Mouse (Mus musculus) kidney, adult 2 months (tissue): Measurements from ENCODE around the gene Hes5.

Experiments used
- CTCF ChIP-seq: fragments of 200-500 bp; conservative IDR thresholded peaks from 2 replicates; pipeline ENCODE4 v1.5.1; 2011; ENCODE audit warnings: low read depth, mild to moderate bottlenecking, control low read depth, low read length, moderate library complexity, mixed read lengths; ENCODE audit not compliant: insufficient read depth, insufficient read length
- POLR2A ChIP-seq: fragments of 200-500 bp; IDR thresholded peaks from one replicate; pipeline ENCODE4 v1.6.1; 2011; ENCODE audit warnings: low read depth, low read length, control low read depth

DNA sequence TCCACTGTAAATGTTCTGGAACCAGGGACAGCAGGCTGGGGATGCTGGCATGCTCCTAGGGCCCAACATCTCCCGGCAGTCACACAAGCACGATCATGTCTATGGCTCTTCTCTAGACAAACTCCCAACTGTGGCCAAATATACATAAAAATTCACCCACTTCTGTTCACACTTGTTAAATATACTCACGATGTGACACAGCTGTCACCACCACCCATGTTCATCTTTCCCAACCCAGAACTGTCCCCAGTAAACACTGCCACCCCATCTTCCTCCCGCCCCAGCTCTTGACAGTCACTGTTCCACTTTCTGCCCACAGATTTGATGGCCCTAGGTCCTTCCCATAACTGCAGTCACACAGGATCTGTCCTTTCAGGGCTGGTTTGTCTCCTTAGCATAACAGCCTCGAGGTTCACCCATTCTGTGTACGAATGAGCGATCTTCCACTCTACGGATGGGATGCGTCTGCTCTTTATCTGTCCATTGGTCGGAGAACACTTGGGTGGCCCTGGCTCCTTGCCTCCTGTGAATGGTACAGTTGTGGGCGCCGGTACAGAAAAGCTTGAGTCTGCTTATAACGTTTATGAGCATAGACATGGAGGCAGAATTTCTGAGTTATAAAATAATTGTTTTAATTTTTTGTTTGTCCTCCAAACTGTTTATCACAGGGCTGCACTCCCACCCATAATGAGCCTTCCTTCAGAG lies 3.3 kb upstream of the Hes5 start:
- TF ChIP-seq CTCF (no peak), POLR2A (no peak)
